Mouse (Mus musculus) brain, embryonic 14.5 days (tissue): ENCODE data around the gene Plxdc2.

Experiments used
- CTCF ChIP-seq: fragments of 200-500 bp; IDR thresholded peaks from 2 replicates; pipeline ENCODE4 v1.5.1; 2012; ENCODE audit warnings: inconsistent platforms, mild to moderate bottlenecking, moderate library complexity, borderline replicate concordance; ENCODE audit not compliant: insufficient read depth, insufficient read length; ENCODE audit errors: extremely low read depth
- POLR2A ChIP-seq: fragments of 200-500 bp; IDR thresholded peaks from 2 replicates; pipeline ENCODE4 v1.6.1; 2012; ENCODE audit warnings: mild to moderate bottlenecking, inconsistent platforms, borderline replicate concordance; ENCODE audit not compliant: poor library complexity, insufficient read depth, insufficient read length, severe bottlenecking; ENCODE audit errors: extremely low read depth

DNA sequence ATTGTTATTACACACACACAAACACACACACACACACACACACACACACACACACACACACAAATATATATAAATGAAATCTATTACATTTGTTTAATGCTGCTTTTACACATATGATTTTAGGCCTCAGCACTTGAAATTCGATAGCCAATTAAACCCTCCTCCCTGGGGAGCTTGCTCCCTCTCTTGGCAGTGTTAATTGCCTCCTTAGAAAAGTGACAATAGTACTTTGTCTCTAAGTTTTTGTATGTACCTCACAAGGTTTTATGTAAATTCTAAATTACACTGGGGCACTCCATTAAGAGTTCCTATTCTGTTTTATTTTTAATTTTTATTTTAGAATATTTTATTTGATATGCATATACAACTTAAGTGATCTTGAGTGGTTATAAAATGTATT, 176.1 kb downstream of the Plxdc2 start:
- TF ChIP-seq CTCF (no peak), POLR2A (no peak)
